Mouse (Mus musculus) 3134 (cell line): ENCODE measurements at regions not wholly inside any gene's neighbourhood (a gene's known extent, or its start where the extent isn't known, plus 50 kb on each side); places are given as distances from the start of the nearest gene placed in this dataset.

ENCODE experiments used
- DNase-seq: peaks from one replicate; pipeline ENCODE4 v3.0.0-alpha.2; 2011; ENCODE audit warnings: low spot score; ENCODE audit not compliant: insufficient read length; ENCODE audit errors: extremely low read depth

DNA sequence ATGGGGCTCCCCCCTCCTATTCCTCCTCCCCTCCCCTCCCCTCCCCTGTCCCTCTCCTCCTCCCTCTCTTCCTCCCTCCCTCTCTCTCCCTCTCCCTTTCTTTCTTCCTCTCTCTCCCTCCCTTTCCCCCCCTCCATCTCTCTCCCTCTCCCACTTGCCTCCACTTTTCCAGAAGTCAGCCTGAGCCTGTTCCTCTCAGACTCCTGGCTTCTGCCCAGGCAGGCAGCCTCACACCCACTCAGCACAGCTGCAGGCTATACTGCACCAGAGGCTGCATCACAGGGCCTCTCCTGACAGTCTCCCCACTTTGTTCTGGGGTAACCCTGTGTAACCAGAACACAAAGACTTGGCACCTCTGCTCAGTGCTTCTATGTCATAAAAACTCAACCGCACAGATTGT, 346.3 kb downstream of the Agtpbp1 start:
- DNase-seq = no peak

DNA sequence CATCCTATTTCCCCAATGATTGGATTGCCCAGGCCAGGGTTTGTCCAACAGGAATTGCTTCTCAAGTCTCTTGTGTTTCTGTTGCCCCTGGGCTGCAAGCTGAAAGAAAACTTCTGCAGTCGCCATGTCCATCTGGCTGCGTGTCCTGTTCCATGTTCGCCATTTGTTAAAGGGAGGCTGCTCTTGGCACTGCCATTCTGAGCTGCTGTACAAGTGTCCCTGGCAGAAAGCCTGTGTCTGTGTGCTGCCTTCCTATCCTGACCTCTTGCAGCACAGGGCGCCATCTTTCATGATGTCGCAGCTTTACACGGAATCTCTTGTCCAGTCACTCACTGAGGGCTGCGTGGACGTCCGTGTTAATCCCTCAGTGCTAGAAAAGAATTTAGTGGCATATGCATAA, 349.2 kb downstream of the Agtpbp1 start:
- DNase-seq = no peak

DNA sequence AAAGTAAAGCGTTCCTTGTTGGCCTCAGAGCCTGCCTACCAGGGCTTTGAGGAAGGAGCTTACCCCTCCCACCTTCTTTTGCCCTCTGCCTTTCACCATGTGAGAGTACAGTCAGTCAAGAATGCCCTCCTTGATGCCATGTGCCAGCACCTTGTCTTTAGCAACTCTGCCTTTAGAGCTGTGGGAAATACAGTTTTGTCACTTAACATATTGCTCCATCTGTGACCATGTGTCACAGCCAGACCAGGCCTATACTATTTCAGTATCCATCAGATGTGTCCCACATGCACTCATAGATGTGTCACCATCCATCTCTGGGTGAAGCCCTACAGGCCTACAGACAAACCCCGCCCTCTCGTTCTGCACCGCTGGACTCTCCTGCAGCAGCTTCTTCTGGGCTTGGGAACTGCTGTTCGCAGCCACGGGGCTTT, 355.9 kb downstream of the Agtpbp1 start:
- DNase-seq = no peak

DNA sequence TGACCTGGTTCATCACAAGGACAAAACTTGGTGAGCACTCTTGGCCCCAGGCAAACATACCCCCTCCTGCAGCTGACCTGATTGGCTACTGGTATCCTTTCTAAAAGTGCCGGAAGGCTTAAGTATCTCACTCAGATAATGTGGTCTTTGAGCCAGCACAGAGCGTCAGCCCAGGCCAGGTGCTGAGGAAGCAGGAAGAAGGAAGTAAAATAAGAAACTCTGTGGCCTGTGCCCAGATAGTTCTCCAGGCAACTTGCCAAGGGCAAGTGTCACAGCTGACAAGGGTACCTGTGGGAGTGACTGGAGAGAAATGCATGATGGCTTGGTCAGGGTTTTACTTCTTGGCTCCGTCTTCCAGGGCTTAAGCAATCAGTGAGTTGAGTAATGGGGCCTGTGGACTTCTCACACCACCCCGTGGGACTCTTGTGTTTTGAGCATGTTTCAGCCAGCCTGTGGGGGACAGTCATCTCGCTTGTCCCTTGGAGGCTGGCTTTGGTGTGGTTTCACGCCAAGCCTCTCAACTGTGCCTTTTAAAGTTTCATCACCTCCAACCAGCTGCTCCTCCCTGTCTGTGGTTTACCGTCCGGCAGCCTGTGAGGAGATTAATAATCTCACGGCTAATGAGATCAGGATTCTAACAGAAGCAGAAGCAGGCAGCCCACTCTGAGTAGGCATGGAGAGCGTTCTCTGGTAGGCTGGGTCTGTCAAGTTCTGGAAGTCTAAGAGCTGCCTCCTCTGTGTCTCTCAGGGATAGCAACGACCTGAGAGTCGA, 356.8 kb downstream of the Agtpbp1 start:
- no peak for DNase-seq

DNA sequence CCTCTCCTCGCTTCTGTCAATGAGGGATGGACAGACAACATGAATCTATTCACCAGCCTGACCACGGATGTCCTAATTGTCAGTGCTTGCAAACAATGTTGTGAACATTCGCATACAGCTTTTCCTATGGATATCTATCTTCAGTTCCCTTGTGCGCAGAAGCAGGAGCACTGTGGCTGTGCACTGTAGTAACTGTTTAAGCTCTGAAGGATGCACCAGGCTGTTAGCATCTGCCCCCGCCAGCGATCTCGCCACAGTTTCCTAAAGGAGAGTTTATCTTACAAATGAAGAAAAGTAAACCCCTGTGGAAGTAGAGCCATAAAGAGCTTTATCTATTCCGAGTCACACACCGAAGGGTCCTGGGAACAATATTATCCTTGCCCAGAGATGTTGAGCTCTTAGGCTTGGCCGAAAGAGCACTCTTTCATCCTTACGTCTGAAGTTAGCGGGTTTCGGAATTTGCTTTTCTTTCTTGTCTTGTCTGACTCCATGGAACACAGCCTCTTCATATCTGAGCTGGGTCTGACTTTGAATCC, 357.4 kb downstream of the Agtpbp1 start:
- DNase-seq = no peak

DNA sequence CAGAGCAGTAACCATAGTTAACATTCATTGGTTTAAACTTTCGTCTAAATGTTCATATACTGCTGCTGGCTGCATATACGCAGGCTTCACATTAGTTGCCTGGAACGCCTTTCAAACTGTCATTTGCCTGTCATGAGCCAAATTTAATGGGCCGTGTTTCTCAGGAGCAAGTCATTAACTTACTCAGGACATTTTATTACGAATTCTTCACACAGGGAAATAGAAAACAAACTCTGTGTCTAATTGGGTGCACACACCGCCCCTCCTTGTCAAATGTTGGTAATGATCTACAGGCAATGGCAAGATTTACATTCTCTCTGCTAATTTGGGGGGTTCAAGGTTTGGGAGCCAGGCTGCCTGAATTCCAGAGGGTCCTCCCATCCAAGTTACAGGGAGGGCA, 364.4 kb downstream of the Agtpbp1 start:
- no peak for DNase-seq

DNA sequence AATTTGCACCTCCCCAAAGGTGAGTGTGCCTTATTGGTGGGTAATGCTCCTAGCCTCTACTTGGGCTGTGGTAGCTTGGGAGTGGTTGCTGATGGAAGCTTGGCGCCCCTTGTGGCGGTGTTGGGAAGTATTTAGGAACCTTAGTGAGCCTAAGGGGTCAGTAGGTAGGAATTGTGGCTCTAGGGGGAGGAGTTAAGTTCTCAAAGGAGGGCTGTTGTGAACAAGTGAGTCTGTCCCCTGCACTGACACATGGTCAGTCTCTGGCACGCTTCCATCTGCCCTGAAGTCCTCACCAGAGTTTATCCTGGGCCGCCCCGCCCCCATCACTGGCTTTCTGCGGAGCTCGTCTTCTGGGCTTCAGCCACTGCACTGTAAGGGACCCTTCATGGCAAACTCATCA, 364.9 kb downstream of the Agtpbp1 start:
- no peak for DNase-seq

DNA sequence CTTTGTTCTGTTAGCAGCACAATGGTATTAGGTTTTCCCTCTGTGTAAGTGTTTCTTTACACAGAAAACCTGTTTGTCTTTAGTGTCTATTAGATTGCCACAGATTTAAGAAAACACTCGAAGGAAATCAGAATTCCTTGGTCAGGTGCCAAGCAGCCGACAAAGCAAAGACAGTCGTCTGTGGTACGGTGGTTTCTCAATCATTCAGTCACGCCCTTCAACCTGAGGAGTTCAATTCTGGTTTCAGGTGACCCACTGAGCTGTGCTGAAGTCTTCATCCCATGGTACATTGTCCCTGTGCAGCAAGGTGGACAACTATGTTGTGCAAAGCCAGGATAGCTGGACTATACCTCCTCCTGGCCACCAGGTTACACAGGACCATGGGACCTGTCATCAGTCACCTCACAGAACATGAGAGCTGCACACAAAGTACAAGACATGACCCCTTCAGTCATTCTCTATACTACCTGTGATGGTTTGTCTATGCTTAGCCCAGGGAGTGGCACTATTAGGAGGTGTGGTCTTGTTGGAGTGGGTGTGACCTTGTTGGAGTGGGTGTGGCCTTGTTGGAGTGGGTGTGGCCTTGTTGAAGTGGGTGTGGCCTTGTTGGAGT, 368.2 kb downstream of the Agtpbp1 start:
- no peak for DNase-seq

DNA sequence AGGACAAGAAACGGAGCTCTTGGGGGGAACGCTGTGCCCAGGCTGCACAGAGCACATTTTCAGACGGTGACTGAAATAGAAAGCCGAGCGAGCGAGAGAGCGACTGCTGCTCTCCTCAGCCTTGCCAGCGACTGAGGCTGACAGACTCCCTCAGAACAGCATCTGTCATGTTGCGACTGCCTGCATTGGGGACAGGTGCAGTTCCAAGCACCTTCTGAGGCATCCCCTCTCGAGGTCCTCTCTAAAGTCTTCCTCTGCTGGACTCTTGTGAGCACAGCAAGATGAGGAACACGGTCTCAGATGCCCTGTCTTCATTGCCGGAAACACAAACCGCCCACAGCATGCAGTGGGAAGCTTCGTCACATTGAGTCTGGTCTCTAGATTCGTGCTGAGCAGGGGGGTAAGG, 372.7 kb downstream of the Agtpbp1 start:
- DNase-seq = no peak

DNA sequence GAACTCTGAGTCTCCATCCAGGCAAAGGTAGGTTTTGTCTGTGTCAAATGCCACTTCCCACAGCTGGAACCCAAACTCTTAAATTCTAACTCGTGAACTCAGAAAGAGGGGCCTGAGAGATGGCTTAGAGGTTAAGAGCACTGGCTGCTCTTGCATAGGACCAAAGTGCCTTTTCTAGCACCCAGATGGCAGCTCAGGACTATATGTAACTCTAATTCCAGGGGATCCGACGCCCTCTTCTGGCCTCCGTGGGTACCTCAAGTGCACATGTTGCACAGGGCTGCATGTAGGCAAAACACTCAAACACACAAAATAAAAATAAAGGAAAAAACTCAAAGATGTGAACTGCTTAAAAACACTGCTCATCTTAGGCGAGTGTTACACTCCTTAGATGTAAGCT, 374.2 kb downstream of the Agtpbp1 start:
- DNase-seq = no peak

DNA sequence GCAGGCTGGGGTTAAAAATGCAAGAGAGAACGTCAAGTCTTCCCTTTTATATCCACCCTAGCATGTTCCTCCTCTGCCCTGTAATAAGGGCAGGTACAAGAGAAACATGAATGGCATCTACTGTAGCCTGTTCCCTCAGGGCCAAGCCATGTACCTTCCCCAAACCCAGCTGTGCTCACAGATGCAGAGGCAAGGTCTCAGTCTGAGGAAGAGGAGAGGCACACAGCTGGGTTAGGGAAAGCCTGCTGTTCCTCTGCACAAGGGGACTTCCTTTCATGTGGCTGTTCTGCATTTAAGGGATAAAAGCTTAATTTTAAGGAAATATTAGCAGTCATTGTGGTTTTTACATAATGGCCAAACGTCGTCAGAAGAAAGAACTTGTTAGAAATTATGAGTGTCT, 378.8 kb downstream of the Agtpbp1 start:
- DNase-seq = no peak

DNA sequence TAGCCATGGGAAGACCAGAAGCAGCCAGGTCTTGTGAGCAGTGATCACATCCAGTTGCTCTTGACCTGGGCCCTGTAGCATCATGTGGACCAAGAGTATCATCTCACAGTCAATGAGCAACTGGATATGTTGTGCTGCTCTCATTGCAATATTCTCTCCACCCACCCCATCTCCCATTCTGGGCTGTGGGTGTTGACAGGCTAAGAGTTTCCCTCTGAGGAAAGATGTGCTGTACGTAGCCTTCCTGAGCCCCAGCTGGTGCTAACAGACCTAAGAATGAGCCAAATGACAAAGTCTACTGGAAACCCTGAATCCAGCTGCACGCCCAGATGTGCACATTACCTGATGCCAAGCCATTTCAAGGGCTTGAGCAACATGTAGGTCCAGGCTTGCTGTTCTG, 380.5 kb downstream of the Agtpbp1 start:
- no peak for DNase-seq

DNA sequence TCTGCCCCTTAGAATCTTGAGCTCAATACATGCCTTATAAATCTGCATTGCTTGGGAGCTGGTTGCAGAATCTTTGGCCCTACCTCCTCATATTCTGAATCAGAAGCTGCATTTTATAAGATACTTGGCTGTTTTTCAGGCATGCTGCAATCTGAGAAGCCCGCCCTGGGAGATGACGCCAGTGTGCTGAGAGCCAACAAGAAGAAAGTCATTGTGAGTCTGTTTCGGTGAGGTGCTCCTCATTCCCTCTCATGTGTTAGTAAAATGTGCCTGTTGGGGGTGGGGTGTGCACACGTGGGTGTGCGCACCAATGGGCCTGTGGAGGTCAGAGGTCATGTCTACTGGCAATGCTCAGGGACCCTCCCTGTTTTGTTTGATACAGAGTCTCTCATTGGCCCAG, 388.7 kb downstream of the Agtpbp1 start:
- DNase-seq = no peak

DNA sequence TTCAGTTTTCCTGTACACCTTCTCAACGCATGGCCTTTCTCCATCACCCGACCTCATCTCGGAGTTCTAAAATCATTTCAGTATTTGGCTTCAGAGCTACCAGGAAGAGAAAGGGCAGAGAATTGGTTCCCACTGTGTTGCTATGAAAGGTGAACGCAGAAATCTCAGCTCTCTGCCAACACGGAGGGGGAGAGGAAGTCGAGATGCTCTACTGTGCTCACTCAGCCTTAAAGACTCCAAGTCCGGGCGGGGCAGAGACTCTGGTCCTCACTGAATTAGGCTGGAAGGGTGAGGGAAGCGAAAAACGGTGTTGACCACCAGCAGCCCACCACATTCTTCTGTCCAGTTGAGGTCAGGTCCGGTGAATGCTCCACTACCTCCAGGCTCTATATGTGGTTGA, 382.1 kb downstream of the Ntrk2 start:
- no peak for DNase-seq
